Mouse (Mus musculus) lung, embryonic 16.5 days (tissue): ENCODE measurements around the gene Tex22. TPM values are rescaled to one million over a fixed set of nuclear protein-coding genes. Genes with fewer than 3 reads are reported as not detected.

Source experiments
- ATAC-seq: fragments of 200-750 bp; cut with Nextera tagmentation; 2 replicates; pipeline ENCODE4 v1.8.0; 2017; ENCODE audit warnings: low read depth, mild to moderate bottlenecking, moderate library complexity
- H3K27ac ChIP-seq: fragments of 300-500 bp; sonication (generic); 2 replicates; pipeline ENCODE4 v1.5.1; 2014; ENCODE audit warnings: mild to moderate bottlenecking, control low read depth, low read length
- H3K27me3 ChIP-seq: fragments of 300-500 bp; sonication (generic); 2 replicates; pipeline ENCODE4 v1.6.1; 2014; ENCODE audit warnings: low read depth, low read length, mixed read lengths; ENCODE audit not compliant: control insufficient read depth, insufficient read depth
- H3K36me3 ChIP-seq: fragments of 300-500 bp; sonication (generic); 2 replicates; pipeline ENCODE4 v1.6.1; 2014; ENCODE audit warnings: low read length; ENCODE audit not compliant: control insufficient read depth, insufficient read depth
- H3K4me1 ChIP-seq: fragments of 300-500 bp; sonication (generic); replicated peaks from 2 replicates; pipeline ENCODE4 v1.6.1; 2014; ENCODE audit warnings: low read length, mixed read lengths; ENCODE audit not compliant: control insufficient read depth, insufficient read depth
- H3K4me2 ChIP-seq: fragments of 300-500 bp; sonication (generic); 2 replicates; pipeline ENCODE4 v1.6.1; 2014; ENCODE audit warnings: low read depth, low read length, control low read depth
- H3K4me3 ChIP-seq: fragments of 300-500 bp; sonication (generic); 2 replicates; pipeline ENCODE4 v1.5.1; 2014; ENCODE audit warnings: mild to moderate bottlenecking, low read length, control low read depth
- H3K9ac ChIP-seq: fragments of 300-500 bp; sonication (generic); 2 replicates; pipeline ENCODE4 v1.6.1; 2014; ENCODE audit warnings: low read length, control low read depth
- H3K9me3 ChIP-seq: fragments of 300-500 bp; sonication (generic); 2 replicates; pipeline ENCODE4 v1.6.1; 2016; ENCODE audit warnings: low read length; ENCODE audit not compliant: control insufficient read depth
- WGBS: fragments of 180-500 bp; shearing (Covaris S2); extraction: QIAGEN DNeasy Blood & Tissue Kit; methylation state at CpG from one replicate; pipeline ENCODE4 v1.1.7; 2014; 5-methylcytosine and 5-hydroxymethylcytosine counted together
- polyA plus RNA-seq: library from polyadenylated mRNA; unstranded; fragments of >200 nt; fragmentation: Nextera tagmentation; extraction: Ambion mirVana; gene quantifications from 2 replicates; pipeline ENCODE4 v1.2.1, GENCODE M21; 2015

The Tex22 gene
- polyA plus RNA-seq, 1 experiment from 2014 or later = 0.15 TPM

DNA sequence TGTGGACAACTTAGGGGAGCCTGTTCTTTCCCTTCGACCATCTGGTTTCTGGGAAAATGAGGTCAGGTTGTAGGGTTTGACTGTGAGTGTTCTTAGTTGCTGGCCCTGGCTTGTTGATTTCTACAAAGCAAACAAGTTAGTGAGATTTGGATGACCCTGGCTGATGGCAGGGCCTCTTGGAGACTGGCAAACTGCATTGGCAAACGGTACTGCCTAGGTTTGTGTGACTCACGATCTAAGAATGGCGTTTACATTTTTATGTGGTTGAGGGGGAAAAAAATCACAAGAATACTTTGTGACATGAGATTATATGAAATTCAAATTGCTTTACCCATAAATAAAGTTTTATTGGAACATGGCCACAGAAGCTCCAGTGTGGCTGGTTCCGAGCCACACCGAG lies 32.1 kb downstream of the Tex22 start:
- Histone ChIP-seq H3K36me3 (0 out of 2 replicates have a peak, but pooled peaks cover 3% of the 10 kb centered on the region), H3K4me2 (no peak overlapping the region), H3K27me3 (no peaks in the 10 kb centered on the region), H3K9ac (no peak overlapping the region), H3K27ac (no peak overlapping the region), H3K9me3 (peaks cover 4% of the 10 kb centered on the region; the same call in 1 of the 2 replicates), H3K4me3 (no peak overlapping the region), H3K4me1 (peaks cover 8% of the 10 kb centered on the region)
- 63% methylated on average over 6 of the region's 6 CpGs for WGBS
- no peak for ATAC-seq

DNA sequence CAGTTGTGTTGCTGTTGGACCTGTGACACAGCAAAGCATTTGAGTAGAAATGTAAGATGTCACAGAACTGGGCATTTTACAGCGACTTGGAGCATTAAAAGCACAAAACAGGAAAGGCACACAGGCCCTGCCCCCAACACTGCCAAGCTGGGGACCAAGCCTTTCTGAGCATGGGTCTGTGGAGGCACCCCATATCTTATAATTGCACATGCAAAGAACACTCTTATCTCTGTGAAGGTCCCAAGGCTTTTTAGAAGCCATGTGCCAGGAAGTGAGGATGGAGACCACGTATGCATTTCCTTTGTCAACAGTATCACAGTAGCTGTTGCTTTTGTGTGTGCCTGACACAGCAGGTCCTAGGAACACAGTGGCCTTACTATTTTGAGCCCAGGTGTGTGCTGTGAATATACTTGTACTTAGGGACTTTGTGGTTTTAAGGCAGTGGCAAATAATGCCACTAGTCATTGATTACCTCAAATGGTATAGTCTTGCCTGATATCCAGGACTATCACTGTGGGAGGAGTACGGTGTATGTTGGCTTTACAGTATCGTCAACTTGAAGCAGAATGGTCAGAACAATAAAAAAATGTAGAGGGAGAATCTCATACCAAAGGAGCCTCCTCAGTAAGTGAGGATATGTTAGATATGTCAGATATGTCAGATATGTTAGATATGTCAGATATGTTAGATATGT lies 33.3 kb downstream of the Tex22 start:
- no peak overlapping the region for H3K9ac ChIP-seq
- peaks cover 4% of the 10 kb centered on the region; the same call in 1 of the 2 replicates for H3K9me3 ChIP-seq
- no peaks in the 10 kb centered on the region for H3K27me3 ChIP-seq
- no peak for ATAC-seq
- H3K36me3 ChIP-seq = 0 out of 2 replicates have a peak, but pooled peaks cover 3% of the 10 kb centered on the region
- no peak overlapping the region for H3K4me2 ChIP-seq
- H3K4me1 ChIP-seq = peaks cover 8% of the 10 kb centered on the region
- no peak overlapping the region for H3K27ac ChIP-seq
- H3K4me3 ChIP-seq = no peak overlapping the region
- 74% methylated on average over 4 of the region's 4 CpGs for WGBS

DNA sequence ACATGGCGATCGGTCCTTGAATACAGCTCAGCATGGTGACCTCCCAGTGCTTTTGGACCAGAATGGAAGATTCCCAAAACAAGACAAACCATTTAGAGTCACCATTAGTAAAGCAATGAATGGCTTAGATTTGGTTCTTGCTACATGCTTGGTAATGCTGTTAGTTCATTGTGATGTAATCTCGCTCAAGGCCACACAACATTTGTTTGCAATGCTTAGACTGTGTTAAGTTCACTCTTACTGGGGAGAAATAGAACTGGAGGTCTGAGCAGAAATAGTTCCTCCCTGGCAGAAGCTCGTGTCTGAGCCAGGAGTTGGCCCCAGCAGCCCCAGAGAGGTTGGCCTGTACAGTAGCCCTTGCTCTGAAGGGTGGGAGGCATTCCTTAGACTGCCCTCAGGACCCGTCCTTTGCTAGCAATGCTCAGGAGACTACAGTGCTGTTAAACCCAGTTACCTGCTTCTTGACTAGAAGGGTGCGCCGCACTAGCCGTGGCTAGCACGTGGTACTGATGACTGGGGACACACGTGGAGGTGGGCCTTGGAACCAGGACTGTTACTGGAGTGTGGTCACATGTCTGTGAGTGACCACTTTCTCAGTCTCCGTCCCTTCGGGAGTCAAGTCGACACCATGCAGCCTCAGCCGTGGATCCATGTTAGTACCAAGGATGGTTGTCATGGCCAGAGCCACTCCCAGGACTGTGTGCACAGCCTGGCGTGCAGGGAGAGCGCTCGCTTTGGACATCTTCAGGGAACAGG lies 34.4 kb downstream of the Tex22 start:
- ATAC-seq = no peak
- Histone ChIP-seq H3K27ac (no peak overlapping the region), H3K9me3 (peaks cover 4% of the 10 kb centered on the region; the same call in 1 of the 2 replicates), H3K4me2 (no peak overlapping the region), H3K27me3 (no peaks in the 10 kb centered on the region), H3K36me3 (0 out of 2 replicates have a peak, but pooled peaks cover 3% of the 10 kb centered on the region), H3K4me3 (no peak overlapping the region), H3K4me1 (peaks cover 8% of the 10 kb centered on the region), H3K9ac (no peak overlapping the region)
- 82% methylated on average over 17 of the region's 17 CpGs for WGBS

DNA sequence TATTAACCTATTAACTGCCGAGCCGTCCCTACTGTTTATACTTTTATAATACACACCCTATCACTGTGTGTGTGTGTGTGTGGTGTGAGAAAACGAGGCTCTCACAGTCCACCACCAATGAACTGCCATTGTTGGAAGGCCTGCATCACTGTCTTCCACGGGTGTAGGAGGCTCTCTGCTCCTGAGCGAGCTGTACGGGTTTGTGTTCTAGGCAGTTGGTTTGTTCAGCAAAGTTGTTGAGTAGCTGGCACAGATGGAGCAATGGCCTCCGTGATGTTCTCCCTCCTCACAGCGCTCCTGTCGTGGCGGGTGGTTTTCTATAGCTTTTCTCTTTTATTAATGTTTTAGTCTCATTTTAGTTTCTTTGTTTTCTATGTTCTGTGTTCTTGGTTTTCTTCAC lies 35.5 kb downstream of the Tex22 start:
- H3K36me3 ChIP-seq = peaks cover 3% of the 10 kb centered on the region; the same call in 1 of the 2 replicates
- no peak overlapping the region for H3K27ac ChIP-seq
- 72% methylated on average over 10 of the region's 10 CpGs for WGBS
- H3K4me1 ChIP-seq = peaks cover 8% of the 10 kb centered on the region
- peaks cover 4% of the 10 kb centered on the region; the same call in 1 of the 2 replicates for H3K9me3 ChIP-seq
- H3K4me2 ChIP-seq = no peak overlapping the region
- H3K27me3 ChIP-seq = no peaks in the 10 kb centered on the region
- H3K9ac ChIP-seq = no peak overlapping the region
- ATAC-seq = no peak
- H3K4me3 ChIP-seq = no peak overlapping the region

DNA sequence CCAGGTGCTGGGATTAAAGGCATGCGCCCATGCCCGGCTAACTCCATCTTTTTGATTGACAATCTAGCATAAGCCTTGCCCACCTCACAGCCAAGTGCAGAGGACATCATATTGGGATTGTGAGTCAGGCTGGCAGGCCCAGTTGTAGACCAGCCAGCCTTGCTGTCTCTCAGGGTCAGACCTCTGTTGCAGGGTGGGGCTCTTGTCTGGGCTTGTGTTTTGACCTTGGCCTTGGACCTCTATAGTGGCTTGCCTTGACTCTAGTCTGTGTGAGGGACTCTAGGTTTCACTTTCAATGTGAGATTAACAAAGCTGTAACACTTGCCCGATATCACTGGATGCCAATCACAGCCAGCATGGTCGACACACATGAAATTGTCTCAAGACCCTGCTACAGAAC lies 39.8 kb downstream of the Tex22 start:
- WGBS = 91% methylated on average over 4 of the region's 4 CpGs
- Histone ChIP-seq H3K27me3 (no peaks in the 10 kb centered on the region), H3K36me3 (peaks cover 25% of the 10 kb centered on the region), H3K4me2 (no peak overlapping the region), H3K27ac (no peak overlapping the region), H3K4me3 (no peak overlapping the region), H3K9ac (no peak overlapping the region), H3K9me3 (no peaks in the 10 kb centered on the region), H3K4me1 (no peaks in the 10 kb centered on the region)
- no peak for ATAC-seq

DNA sequence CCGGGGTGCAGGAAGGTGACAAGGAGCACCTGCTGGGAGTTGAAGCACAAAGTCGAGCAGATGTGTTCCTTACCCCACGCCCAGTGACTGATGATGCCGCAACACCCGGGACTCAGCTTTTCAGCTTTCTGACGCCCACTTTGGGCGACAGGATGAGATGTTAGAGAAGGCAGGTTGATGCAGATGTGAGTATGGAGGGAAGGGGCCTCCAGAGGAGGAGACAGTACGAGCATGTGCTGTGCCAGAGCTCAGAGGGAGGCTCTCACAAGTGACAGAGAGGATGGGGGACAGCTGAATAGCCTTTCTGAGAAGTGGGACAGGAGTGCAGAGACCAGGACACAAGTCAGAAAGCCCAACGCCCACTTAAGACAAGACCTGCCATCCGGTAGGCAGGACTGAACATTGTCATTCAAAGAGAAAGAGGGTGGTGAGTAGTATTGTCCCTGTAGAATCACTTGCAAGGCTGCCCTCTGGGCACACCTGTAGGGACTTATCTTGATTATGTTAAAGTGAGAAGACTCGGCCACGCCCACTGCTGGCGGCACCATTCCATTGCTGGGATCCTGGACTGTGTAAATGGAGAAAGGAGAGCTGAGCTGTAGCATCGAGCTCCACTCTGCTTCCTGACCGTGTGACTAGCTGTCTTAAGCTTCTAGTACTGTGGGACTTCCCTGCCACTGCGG lies 40.7 kb downstream of the Tex22 start:
- no peak for ATAC-seq
- H3K27me3 ChIP-seq = no peaks in the 10 kb centered on the region
- no peak overlapping the region for H3K4me3 ChIP-seq
- no peak overlapping the region for H3K9ac ChIP-seq
- no peak overlapping the region for H3K4me2 ChIP-seq
- 70% methylated on average over 16 of the region's 16 CpGs for WGBS
- peaks cover 27% of the 10 kb centered on the region for H3K36me3 ChIP-seq
- H3K4me1 ChIP-seq = no peaks in the 10 kb centered on the region
- no peaks in the 10 kb centered on the region for H3K9me3 ChIP-seq
- no peak overlapping the region for H3K27ac ChIP-seq

DNA sequence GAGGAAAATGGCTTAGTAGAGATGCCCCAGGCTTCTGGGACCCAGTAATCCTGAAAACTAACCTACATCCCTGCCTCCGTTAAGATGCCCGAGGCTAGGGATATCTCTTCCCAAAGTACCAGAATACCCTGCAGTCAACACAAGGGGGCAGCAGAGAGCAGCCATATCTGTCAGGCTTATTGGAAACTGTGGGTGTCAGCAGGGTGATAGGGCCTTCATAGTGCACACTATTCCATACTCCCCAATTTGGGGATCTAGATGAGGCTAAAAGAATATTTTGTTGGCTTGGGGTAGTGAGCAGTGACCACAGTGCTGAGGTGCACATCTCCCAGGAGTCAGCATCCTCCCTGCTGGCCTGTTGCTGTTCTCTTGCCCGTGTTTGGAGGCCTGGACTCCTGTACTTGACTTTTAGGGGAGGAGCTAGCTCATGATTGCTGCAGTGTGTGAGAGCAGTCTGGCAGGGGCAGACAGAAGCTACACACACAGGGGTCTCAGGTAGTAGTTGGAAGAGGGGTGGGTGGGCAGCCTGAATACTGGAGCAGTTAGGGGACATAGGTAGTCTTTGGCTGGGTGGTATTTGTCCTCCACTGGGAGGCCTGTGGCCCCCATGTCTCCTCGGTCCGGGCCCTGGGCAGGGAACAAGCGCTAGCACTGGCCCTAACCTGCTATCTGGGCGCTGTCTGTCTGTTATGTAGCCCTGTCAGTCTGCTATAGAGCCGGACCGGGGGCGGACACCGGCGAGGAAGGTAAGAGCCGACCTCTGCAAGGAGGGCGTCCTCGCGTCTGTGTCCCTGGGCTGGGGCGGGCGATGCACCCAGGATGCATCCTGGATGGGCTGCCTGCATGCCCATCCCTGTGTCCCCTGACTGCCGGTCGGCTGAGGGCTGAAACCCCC lies 45.5 kb downstream of the Tex22 start:
- Histone ChIP-seq H3K36me3 (peaks cover 67% of the 10 kb centered on the region), H3K27ac (no peak overlapping the region), H3K4me1 (no peaks in the 10 kb centered on the region), H3K9me3 (no peaks in the 10 kb centered on the region), H3K4me3 (no peak overlapping the region), H3K9ac (no peak overlapping the region), H3K4me2 (no peak overlapping the region), H3K27me3 (no peaks in the 10 kb centered on the region)
- 82% methylated on average over 20 of the region's 20 CpGs for WGBS
- ATAC-seq = peak; percentile 77

DNA sequence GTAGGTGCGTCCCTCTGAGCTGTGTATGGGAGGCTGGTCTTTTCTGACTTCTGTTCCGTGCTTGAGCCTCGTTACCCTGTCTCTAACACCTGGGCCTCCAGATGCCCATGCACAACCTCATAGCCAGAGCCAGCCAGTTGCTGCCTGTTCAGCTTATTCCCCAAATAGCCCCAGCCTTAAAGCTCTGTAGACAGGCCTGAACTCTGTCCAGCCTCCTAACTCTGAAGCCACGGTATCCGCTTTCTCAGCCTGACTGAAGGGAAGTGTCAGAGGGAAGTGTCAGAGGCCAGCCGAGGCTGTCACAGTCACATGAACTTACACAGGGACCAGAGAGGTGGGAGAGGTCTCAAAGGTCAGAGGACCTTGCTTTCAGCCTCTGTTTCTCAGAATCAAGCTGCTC lies 50.4 kb downstream of the Tex22 start:
- 74% methylated on average over 6 of the region's 6 CpGs for WGBS

More for the DNA sequence above, 50.4 kb downstream of the Tex22 start:
- no peaks in the 10 kb centered on the region for H3K9me3 ChIP-seq
- no peak overlapping the region for H3K4me2 ChIP-seq
- H3K4me1 ChIP-seq = no peaks in the 10 kb centered on the region
- no peaks in the 10 kb centered on the region for H3K27me3 ChIP-seq
- ATAC-seq = no peak
- no peak overlapping the region for H3K27ac ChIP-seq
- H3K36me3 ChIP-seq = peaks cover 83% of the 10 kb centered on the region
- no peak overlapping the region for H3K9ac ChIP-seq
- no peak overlapping the region for H3K4me3 ChIP-seq
